Mouse (Mus musculus): Measurements from ENCODE around the gene Zfp114. TPM values are rescaled to one million over a fixed set of nuclear protein-coding genes. Genes with fewer than 3 reads are reported as not detected.

Zfp114 gene
- under 1 TPM in 1 of 2 experiments, not detected in 1; 0.11 TPM for total RNA-seq (2021)

DNA sequence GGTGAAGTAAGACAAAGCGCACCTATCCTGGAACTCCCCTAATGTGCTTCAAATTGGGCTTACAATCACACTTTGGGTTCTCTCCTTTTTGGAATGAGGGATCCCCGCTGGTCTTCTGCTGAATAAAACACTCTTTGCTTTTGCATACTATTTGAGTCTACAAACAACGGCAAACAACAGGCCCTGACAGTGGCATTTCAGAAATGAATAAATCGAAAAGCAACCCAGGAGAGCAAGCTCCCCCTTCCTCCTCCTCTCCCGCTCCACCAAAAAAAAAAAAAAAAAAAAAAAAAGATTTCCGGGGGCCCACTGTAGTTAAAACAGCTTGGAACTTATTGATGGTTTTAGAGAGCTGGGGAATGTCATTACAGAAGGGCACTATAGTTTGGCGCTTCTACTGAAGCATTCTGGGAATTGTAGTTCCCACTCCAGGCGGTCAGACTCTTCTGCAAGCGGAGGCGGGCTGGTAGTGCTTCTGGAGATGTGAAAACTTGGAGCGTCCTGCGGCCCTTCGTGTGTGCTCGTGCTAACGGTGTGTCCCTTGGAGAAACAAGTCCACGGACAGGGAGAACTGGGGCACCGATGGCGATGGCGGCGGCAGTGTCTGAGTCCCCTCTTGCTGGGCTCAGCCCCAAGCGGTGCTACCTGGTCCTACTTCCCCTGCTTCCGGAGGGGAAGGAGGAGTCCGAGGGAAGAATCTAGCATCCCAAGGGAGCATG lies at the start of gene Zfp114:
Gene Zfp114 (plus strand): TSS at position 443 of the 719 bp plus-strand sequence.
- DNase-seq, result peak; percentile 24 to 39
- intact Hi-C loops (cut with DNase I), result no loop called here

GRCm38 (mm10) chr7:24133425-24133995 lies 41.4 kb upstream of the Zfp114 start:
- DNase-seq, result no peak

DNA sequence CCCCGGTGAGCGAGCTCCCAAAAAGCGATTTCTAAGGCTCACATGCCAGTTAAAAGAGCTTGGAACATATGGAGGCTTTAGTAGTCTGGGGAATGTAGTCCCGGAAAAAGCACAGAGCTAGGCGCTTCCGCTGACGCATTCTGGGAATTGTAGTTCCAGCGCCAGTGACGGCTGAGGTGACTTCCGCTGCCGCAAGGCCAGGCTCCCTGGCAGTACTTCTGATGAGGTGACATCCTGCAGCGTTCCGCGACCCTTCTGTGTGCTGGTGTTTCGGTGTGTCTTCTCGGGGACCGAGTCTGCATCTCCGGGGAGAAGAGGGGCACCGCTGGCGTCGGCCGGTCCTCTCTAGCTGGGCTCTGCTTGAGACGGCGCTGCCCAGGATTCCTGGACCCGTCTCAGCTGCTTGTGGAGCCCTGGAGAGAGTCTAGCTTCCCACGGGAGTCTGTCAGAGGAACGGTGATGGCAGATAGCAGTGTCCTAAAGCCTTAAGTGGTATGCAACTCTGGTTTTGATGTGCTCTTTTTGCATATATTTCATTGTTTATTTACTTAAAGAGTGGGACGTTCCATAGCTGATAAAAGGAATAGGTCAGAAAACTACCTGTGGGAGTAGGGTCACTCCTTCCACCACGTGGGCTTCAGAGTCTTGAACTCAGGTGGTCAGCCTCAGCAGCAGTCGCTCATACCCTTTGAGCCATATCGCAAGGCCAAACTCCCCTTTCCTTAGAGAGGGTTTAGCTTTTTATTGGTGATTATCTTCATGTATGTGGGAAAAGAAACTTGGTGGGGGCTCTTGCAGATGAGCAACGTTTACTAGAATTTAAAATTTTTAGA lies 40.6 kb upstream of the Zfp114 start, which contains the start of gene Zfp235:
Gene Zfp235 (plus strand): TSS at position 174 of the 833 bp plus-strand sequence.
- peak; percentile 84 to 86 for DNase-seq
- intact Hi-C loops (cut with DNase I), result loop anchor here (1.0 to 10.0 kb wide), 5 partner anchors 22 to 271 kb away; partner anchors contain the start of genes Zfp108, Zfp112 and Zfp94

More at GRCm38 (mm10) chr7:24133425-24133995, 41.4 kb upstream of the Zfp114 start:
- intact Hi-C loops (cut with DNase I), result loop anchor here (5.0 to 10.0 kb wide), 2 partner anchors 119 to 271 kb away; partner anchors contain the start of gene Zfp108

DNA sequence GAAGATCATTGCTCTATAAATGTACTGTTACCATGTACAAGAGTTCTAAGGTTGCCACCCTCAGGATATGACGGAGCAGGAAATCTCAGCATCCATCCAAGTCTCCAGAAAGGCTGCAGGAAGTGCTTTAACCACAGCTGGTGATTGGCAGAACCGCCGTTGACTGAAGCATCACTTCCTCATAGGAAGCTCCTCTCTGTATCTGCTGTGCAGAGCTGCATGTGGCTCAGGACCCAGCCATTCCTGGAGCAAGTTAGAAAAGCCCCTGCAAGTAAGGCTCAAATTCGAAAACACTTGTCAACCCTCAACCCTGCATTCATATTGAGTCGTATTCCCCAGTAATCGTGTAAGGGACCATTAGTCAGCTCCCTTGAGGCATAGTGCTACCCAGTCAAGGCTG lies 32.3 kb upstream of the Zfp114 start:
- intact Hi-C loops (cut with DNase I), result no loop called here

GRCm38 (mm10) chr7:24153272-24153671 lies 21.6 kb upstream of the Zfp114 start:
- no peak for DNase-seq
- intact Hi-C loops (cut with DNase I), result no loop called here

More for the DNA sequence above, 32.3 kb upstream of the Zfp114 start:
- DNase-seq, result no peak

GRCm38 (mm10) chr7:24172191-24172590 lies 2.7 kb upstream of the Zfp114 start:
- DNase-seq, result no peak
- intact Hi-C loops (cut with DNase I), result no loop called here

DNA sequence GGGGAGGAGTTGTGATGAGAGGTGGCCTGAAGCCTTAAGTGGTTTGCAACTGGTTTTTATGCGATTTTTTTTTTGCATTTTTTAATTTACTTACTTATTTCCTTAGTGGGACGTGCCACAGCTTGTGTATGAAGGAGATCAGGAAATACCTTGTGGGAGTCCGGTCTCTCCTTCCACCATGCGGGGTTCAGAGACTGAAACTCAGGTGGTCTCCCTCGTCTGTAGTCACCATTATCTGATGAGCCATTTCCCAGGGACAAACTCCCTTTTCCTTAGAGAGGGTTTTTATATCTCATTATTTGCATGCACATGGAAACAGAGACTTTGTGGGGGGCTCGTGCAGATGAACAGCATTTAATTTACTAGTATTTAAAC lies 464 bp downstream of the Zfp114 start:
- intact Hi-C loops (cut with DNase I), result no loop called here
- DNase-seq, result no peak

DNA sequence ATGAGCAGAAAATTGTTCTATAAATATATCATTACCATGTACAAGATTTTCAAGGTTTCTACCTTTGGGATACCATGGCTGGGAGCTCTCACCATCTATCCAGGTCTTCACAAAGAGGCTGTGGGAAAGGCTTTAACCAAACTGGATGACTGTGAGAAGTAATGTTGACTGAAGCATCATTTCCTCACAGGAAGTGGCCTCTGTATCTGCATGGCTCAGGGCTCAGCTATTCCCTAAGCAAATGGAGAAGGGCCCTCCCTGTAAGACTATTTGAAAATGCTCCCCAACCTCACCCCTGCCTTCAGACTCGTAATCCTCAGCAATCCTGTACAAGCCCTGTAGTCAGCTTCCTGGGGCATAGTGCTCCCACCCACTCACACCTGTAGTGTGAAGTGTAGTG lies 12.8 kb downstream of the Zfp114 start:
- intact Hi-C loops (cut with DNase I), result no loop called here
- DNase-seq, result no peak

DNA sequence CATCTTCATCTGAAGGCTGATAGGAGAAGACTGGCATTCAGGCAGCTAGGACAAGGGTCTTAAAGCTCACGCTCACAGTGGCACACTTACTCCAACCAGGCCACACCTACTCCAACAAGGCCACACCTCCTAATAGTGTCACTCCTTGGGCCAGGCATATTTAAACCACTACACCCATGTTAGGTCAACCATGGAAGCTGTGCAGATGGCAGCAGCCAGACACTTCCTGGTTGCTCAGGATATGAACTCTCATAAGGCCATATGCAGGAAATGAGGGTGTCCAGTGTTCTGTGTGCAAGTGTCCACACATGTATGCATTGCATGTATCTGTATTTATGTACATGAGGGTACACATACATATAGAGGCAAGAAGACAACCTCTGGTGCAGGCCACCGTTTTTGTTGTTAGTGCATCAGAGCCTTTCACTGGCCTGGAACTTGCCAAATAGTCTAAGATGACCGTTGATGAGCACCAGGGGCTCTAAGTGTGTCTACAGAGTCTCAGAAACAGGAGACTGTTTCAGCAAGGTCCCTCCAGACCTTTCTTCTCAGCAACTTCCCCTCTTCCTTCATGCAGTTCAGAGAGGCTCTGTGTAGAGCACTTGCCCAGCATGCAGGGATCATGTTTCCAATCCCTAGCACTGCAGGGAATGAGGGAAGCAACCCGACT lies 14.2 kb downstream of the Zfp114 start:
- no peak for DNase-seq
- intact Hi-C loops (cut with DNase I), result no loop called here

GRCm38 (mm10) chr7:24189571-24189944 lies 14.7 kb downstream of the Zfp114 start:
- no peak for DNase-seq
- intact Hi-C loops (cut with DNase I), result no loop called here

DNA sequence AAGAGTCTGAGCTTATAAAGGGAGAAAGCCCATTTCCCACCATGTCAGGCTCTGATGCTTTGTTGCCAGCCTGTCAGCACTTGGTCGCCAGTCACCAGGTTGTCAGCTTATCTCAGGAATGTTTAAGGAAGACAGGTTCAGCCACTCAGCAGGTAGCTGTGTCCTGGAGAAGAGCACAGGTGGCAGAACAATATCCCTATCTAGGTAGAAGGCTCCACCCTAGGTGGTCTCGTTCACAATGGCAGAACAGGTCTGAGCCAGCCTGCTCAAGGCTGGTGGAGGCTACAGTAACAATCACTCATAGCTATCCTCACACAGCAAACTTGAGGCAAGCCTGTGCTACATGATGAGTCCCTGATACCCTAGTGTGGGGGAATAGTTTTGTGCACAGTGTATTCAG lies 16.5 kb downstream of the Zfp114 start:
- no peak for DNase-seq
- intact Hi-C loops (cut with DNase I), result no loop called here

DNA sequence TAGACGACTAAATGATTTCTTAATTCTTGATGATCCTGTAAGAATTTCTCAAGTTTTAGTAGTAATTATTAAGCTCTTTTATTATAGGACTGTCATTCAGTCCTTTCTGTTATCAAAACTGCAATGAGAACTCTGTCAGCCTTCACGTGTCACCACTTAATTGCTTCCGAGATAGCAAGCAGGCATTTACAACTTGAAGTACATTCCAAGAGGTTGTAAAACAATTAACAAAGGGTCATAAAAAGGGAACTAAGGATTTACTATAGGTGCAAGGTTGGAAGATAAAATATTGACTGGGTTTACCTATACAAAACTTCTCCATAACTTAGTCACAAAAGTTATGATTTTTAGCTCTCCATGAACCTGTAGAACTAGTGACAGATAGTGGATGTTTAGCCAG lies 18.3 kb downstream of the Zfp114 start:
- DNase-seq, result no peak
- intact Hi-C loops (cut with DNase I), result no loop called here

- no peak for DNase-seq
- intact Hi-C loops (cut with DNase I), result no loop called here
These were observed 22.1 kb downstream of the Zfp114 start for GRCm38 (mm10) chr7:24196961-24197360.

DNA sequence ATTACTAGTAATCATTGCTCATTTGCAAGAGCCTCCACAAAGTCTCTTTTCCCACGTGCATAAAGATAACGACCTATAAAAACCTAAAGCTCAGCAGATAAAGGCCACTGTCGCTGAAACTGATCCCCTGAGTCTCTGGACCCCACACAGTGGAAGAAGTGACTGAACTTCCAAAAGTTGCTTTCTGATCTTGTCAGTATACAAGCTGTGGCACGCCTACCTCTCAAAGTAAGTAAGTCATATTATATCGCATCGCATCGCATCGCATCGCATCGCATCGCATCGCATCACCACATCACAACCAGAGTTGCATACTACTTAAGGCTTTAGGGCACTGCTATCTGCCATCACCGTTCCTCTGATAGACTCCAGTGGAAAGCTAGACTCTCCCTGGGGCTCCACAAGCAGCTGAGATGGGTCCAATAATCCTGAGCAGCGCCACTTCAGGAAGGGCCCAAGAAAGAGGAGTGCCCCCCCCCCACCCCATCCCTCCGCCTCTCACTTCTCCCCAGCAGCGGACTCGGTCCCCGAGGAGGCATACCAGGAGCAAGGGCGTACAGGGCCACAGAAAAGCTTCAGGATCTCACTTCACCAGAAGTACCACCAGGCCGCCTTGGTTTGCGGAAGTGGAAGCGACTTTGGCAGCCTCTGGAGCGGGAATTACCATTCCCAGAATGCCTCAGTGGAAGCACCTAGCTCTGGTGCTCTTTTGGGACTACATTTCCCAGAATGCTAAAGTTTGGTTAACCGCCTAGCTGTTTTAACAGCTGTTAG lies 32.8 kb downstream of the Zfp114 start:
- intact Hi-C loops (cut with DNase I), result loop anchor here (2.0 to 5.0 kb wide), 3 partner anchors 45 to 125 kb away; partner anchors contain the start of genes Zfp108 and Zfp94
- peak; percentile 66 to 70 for DNase-seq

DNA sequence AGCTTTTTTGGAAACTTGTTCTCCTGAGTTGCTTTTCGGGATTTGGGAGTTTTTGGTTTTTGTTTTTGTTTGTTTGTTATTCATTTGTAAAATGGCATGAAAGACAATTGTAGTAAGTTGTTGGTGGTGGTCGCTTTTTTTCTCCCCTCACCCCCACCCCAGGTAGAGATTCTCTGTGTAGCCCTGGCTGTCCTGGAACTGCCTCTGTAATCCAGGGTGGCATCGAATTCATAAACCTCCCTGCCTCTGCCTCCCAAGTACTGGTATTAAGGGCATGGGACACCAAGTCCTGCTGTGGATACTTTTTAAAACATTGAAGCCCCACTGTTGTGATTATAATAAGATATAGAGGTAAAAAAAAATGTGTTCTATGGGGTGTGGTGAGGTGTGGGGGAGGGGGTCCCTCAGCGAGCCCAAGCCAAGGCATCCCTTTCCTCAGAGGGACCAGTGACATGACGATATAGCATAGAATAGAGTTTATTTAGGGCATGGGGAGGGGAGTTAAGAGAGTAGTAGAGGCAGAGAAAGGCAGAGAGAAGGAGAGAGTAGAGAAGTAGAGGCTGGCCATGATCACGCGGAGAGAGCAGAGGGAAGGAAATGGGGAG lies 33.5 kb downstream of the Zfp114 start:
- no peak for DNase-seq
- intact Hi-C loops (cut with DNase I), result loop anchor here (2.0 to 5.0 kb wide), 3 partner anchors 44 to 126 kb away; partner anchors contain the start of genes Zfp108 and Zfp94

GRCm38 (mm10) chr7:24210296-24210695 lies 35.4 kb downstream of the Zfp114 start:
- intact Hi-C loops (cut with DNase I), result no loop called here
- no peak for DNase-seq

DNA sequence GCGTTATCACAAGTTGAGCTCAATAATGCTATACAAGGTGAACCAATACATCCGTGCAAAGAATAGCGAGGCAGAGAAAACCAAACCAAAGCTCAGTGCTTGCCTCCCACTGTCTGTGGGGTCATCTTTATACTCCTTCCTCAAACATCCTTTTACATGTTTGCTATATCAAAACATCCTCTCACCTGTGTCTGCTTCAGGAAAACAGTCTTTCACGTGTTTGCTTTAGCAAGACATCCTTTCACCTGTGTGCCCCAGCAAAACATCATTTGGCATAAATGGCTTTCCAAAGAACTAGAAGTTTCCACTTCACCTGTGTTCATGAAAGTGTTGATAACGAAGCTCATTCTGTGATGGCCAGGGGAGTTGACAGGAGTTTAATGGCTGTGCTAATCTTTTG lies 36.5 kb downstream of the Zfp114 start, which contains the start of gene Zfp111:
Gene Zfp111 (minus strand): TSS at position 101 of the 400 bp plus-strand sequence.
- no peak for DNase-seq
- intact Hi-C loops (cut with DNase I), result no loop called here

Data from heart, postnatal 36 days (tissue).